22 mouse cellular contexts compared by ENCODE assay signal in genomic region chr10:77638956-77639355, GRCm38 (mm10). TPM values are rescaled to one million over a fixed set of nuclear protein-coding genes. Genes with fewer than 3 reads are reported as not detected.
DNase-seq lines count a peak whose midpoint lies in the region; ATAC-seq lines count a peak whose summit lies in the region.
"Had no signal": no experiment of that assay in that cellular context is flagged by ENCODE, and none has a peak within 500 bp of the region (broad histone marks: within the 10 kb centered on the region; RNA-seq: fewer than 3 reads in every experiment).

No protein-coding gene starts in this region.

- no peak for DNase-seq in heart, embryonic 10.5 days (ENCODE audit: low spot score)
- DNase-seq in testis, postnatal 10 days (ENCODE audit: low spot score) = peak; percentile 59
- DNase-seq in testis, postnatal 14 days (ENCODE audit: low spot score) = no peak
- DNase-seq in kidney, postnatal 36 days = peak; percentile 64 to 68
- no peak for DNase-seq in spleen, postnatal 14 days (ENCODE audit: low spot score in 2 of 2)
- DNase-seq: cerebellum, adult 11-12 months; gastrocnemius, postnatal 25 days; left cerebral cortex, postnatal 4 days; liver, embryonic 13.5 days; thymus, postnatal 4 days had no signal

- no peaks in the 10 kb centered on the region for H3K27me3 ChIP-seq in heart, embryonic 11.5 days (ENCODE audit: control insufficient read depth, insufficient read depth, low read length)
- no peaks in the 10 kb centered on the region for H3K27me3 ChIP-seq in heart, embryonic 10.5 days (ENCODE audit: insufficient read depth, poor library complexity, severe bottlenecking)
- H3K27me3 ChIP-seq in heart, embryonic 13.5 days (replicated peaks) = no peaks in the 10 kb centered on the region
- H3K27me3 ChIP-seq: CH12.LX; hindbrain, embryonic 15.5 days; liver, embryonic 13.5 days; midbrain, embryonic 13.5 days; Patski had no signal

- H3K36me3 ChIP-seq in heart, embryonic 11.5 days (ENCODE audit: control insufficient read depth, insufficient read depth, low read length) = peaks cover 7% of the 10 kb centered on the region
- peaks cover 51% of the 10 kb centered on the region for H3K36me3 ChIP-seq in heart, embryonic 10.5 days
- H3K36me3 ChIP-seq in heart, embryonic 13.5 days = peaks cover 81% of the 10 kb centered on the region

- H3K4me1 ChIP-seq in heart, embryonic 11.5 days (ENCODE audit: control insufficient read depth, insufficient read depth, low read length) = peaks cover 27% of the 10 kb centered on the region
- peaks cover 42% of the 10 kb centered on the region for H3K4me1 ChIP-seq in heart, embryonic 10.5 days
- peaks cover 62% of the 10 kb centered on the region for H3K4me1 ChIP-seq in heart, embryonic 13.5 days

- H3K27ac ChIP-seq in heart, embryonic 11.5 days (ENCODE audit: low read depth, low read length) = 0 out of 2 replicates have a peak overlapping the region, but pooled peaks have one; percentile 41
- H3K27ac ChIP-seq in heart, embryonic 10.5 days = no peak overlapping the region
- peak overlapping the region; percentile 16; the same call in 1 of the 2 replicates for H3K27ac ChIP-seq in heart, embryonic 13.5 days (replicated peaks)
- H3K27ac ChIP-seq: hindbrain, embryonic 15.5 days; liver, embryonic 13.5 days; midbrain, embryonic 13.5 days had no signal

- no peaks in the 10 kb centered on the region for H3K9me3 ChIP-seq in heart, embryonic 11.5 days (replicated peaks; ENCODE audit: control insufficient read depth, low read length)
- H3K9me3 ChIP-seq in heart, embryonic 10.5 days = no peaks in the 10 kb centered on the region
- no peaks in the 10 kb centered on the region for H3K9me3 ChIP-seq in heart, embryonic 13.5 days
- H3K9me3 ChIP-seq: hindbrain, embryonic 15.5 days; liver, embryonic 13.5 days; midbrain, embryonic 13.5 days had no signal

- WGBS in heart, embryonic 11.5 days (ENCODE audit: insufficient replicate concordance) = 61% methylated on average over 6 of the region's 6 CpGs
- 72% methylated on average over 6 of the region's 6 CpGs for WGBS in heart, embryonic 10.5 days
- 58% methylated on average over 6 of the region's 6 CpGs for WGBS in heart, embryonic 13.5 days

- H3K4me2 ChIP-seq in heart, embryonic 11.5 days = no peak overlapping the region
- H3K4me2 ChIP-seq in heart, embryonic 13.5 days = no peak overlapping the region
- H3K4me2 ChIP-seq: hindbrain, embryonic 15.5 days; liver, embryonic 13.5 days; midbrain, embryonic 13.5 days had no signal

- ATAC-seq in heart, embryonic 11.5 days (replicated peaks; ENCODE audit: insufficient number of reproducible peaks, low FRiP score, low TSS enrichment) = no peak
- no peak for ATAC-seq in heart, embryonic 13.5 days (ENCODE audit: extremely low read depth, insufficient number of reproducible peaks, low FRiP score, low TSS enrichment)
- ATAC-seq in megakaryocyte-erythroid progenitor cell, adult 5-6 weeks (replicated peaks; ENCODE audit: low FRiP score, low TSS enrichment, poor library complexity, severe bottlenecking) = no peak
- ATAC-seq: forebrain, embryonic 16.5 days; midbrain, embryonic 13.5 days; Patski had no signal

- no peak overlapping the region for H3K4me3 ChIP-seq in heart, embryonic 11.5 days (ENCODE audit: low read depth, low read length)
- H3K4me3 ChIP-seq in heart, embryonic 10.5 days = no peak overlapping the region
- H3K4me3 ChIP-seq in heart, embryonic 13.5 days = no peak overlapping the region
- H3K4me3 ChIP-seq: hindbrain, embryonic 15.5 days; liver, embryonic 13.5 days; midbrain, embryonic 13.5 days had no signal

- H3K9ac ChIP-seq in heart, embryonic 11.5 days (ENCODE audit: low read depth, low read length) = 0 out of 2 replicates have a peak overlapping the region, but pooled peaks have one; percentile 10
- H3K9ac ChIP-seq in heart, embryonic 13.5 days = peak overlapping the region; percentile 15; the same call in 1 of the 2 replicates
- H3K9ac ChIP-seq: hindbrain, embryonic 15.5 days; liver, embryonic 13.5 days; midbrain, embryonic 13.5 days had no signal

RNA-seq across cellular contexts. Expression of gene Ube2g2, which starts 16.9 kb away (rescaled TPM):
- polyA plus RNA-seq in heart, embryonic 11.5 days (2014; fragmentation: Nextera tagmentation; extraction: Ambion mirVana) = 38.0 and 42.9 TPM in 2 replicates
- 83.1 and 92.1 TPM in 2 replicates for polyA plus RNA-seq in heart, embryonic 10.5 days (2016; fragmentation: Nextera tagmentation; extraction: Ambion mirVana)
- 78.6 and 81.9 TPM in 2 replicates for polyA plus RNA-seq in heart, embryonic 13.5 days (2015; fragmentation: Nextera tagmentation; extraction: Ambion mirVana)
- 39.4 and 43.2 TPM in 2 replicates for total RNA-seq in megakaryocyte-erythroid progenitor cell, adult 5-6 weeks (2014; fragmentation: Nextera tagmentation)
- 48.1 and 50.7 TPM in 2 replicates for total RNA-seq in megakaryocyte-erythroid progenitor cell, adult 5-6 weeks (2017)

RNA-seq across cellular contexts. Expression of gene Gm49325, which starts 33.0 kb away (rescaled TPM):
- polyA plus RNA-seq in heart, embryonic 11.5 days (2014; fragmentation: Nextera tagmentation; extraction: Ambion mirVana) = not detected in 2 replicates
- 2.1 and 2.7 TPM in 2 replicates for polyA plus RNA-seq in heart, embryonic 10.5 days (2016; fragmentation: Nextera tagmentation; extraction: Ambion mirVana)
- 2.8 TPM in 1 of 2 replicates, not detected in the other for polyA plus RNA-seq in heart, embryonic 13.5 days (2015; fragmentation: Nextera tagmentation; extraction: Ambion mirVana)
- total RNA-seq in megakaryocyte-erythroid progenitor cell, adult 5-6 weeks (2014; fragmentation: Nextera tagmentation) = not detected in 2 replicates
- not detected in 2 replicates for total RNA-seq in megakaryocyte-erythroid progenitor cell, adult 5-6 weeks (2017)
- total RNA-seq: common myeloid progenitor, adult 5-6 weeks had no signal
- polyA plus RNA-seq: small intestine, adult 2 months had no signal

RNA-seq across cellular contexts. Expression of gene Sumo3, which starts 33.1 kb away (rescaled TPM):
- polyA plus RNA-seq in heart, embryonic 11.5 days (2014; fragmentation: Nextera tagmentation; extraction: Ambion mirVana) = 165 and 212 TPM in 2 replicates
- 235 and 306 TPM in 2 replicates for polyA plus RNA-seq in heart, embryonic 10.5 days (2016; fragmentation: Nextera tagmentation; extraction: Ambion mirVana)
- polyA plus RNA-seq in heart, embryonic 13.5 days (2015; fragmentation: Nextera tagmentation; extraction: Ambion mirVana) = 171 and 186 TPM in 2 replicates
- total RNA-seq in megakaryocyte-erythroid progenitor cell, adult 5-6 weeks (2014; fragmentation: Nextera tagmentation) = 71.3 and 81.0 TPM in 2 replicates
- 150 and 265 TPM in 2 replicates for total RNA-seq in megakaryocyte-erythroid progenitor cell, adult 5-6 weeks (2017)

RNA-seq across cellular contexts. Expression of gene Tspear, which starts 47.4 kb away (rescaled TPM):
- polyA plus RNA-seq in heart, embryonic 11.5 days (2014; fragmentation: Nextera tagmentation; extraction: Ambion mirVana) = not detected in 2 replicates
- 0.14 and 0.38 TPM in 2 replicates for polyA plus RNA-seq in heart, embryonic 10.5 days (2016; fragmentation: Nextera tagmentation; extraction: Ambion mirVana)
- polyA plus RNA-seq in heart, embryonic 13.5 days (2015; fragmentation: Nextera tagmentation; extraction: Ambion mirVana) = 0.07 TPM in 1 of 2 replicates, not detected in the other
- total RNA-seq in megakaryocyte-erythroid progenitor cell, adult 5-6 weeks (2014; fragmentation: Nextera tagmentation) = 0.22 TPM in 1 of 2 replicates, not detected in the other
- not detected in 2 replicates for total RNA-seq in megakaryocyte-erythroid progenitor cell, adult 5-6 weeks (2017)
- total RNA-seq: gastrocnemius, postnatal 25 days; layer of hippocampus, postnatal 25 days; left cerebral cortex, postnatal 4 days had no signal
- polyA plus RNA-seq: Patski had no signal

RNA-seq across cellular contexts. Expression of gene Gm19402, which starts 51.6 kb away (rescaled TPM):
- polyA plus RNA-seq in heart, embryonic 11.5 days (2014; fragmentation: Nextera tagmentation; extraction: Ambion mirVana) = not detected in 2 replicates
- not detected in 2 replicates for polyA plus RNA-seq in heart, embryonic 10.5 days (2016; fragmentation: Nextera tagmentation; extraction: Ambion mirVana)
- not detected in 2 replicates for polyA plus RNA-seq in heart, embryonic 13.5 days (2015; fragmentation: Nextera tagmentation; extraction: Ambion mirVana)
- not detected in 2 replicates for total RNA-seq in megakaryocyte-erythroid progenitor cell, adult 5-6 weeks (2014; fragmentation: Nextera tagmentation)
- not detected in 2 replicates for total RNA-seq in megakaryocyte-erythroid progenitor cell, adult 5-6 weeks (2017)
- total RNA-seq: CH12.LX; common myeloid progenitor, adult 5-6 weeks; gastrocnemius, postnatal 25 days; layer of hippocampus, postnatal 25 days; left cerebral cortex, postnatal 4 days had no signal
- polyA plus RNA-seq: forebrain, embryonic 16.5 days; hindbrain, embryonic 15.5 days; liver, embryonic 13.5 days; midbrain, embryonic 13.5 days; Patski; small intestine, adult 2 months; stomach, embryonic 16.5 days had no signal

Comparison
In these comparisons a context has a peak if more than half of its experiments do, and no peak if none do; other contexts are left out.
1. DNase-seq: peak in testis, postnatal 10 days (single experiment) and kidney, postnatal 36 days (2 of 2); none in heart, embryonic 10.5 days (single experiment), testis, postnatal 14 days (single experiment) and spleen, postnatal 14 days (0 of 2).